7 mouse cellular contexts compared by ENCODE assay signal in genomic region chr9:106891829-106892551, GRCm38 (mm10). TPM values are rescaled to one million over a fixed set of nuclear protein-coding genes. Genes with fewer than 3 reads are reported as not detected.
A peak's percentile ranks its signal among the peaks of the same experiment; 100 is the strongest.
DNase-seq lines count a peak whose midpoint lies in the region; ATAC-seq lines count a peak whose summit lies in the region.

TSS of gene Manf (minus strand) at chr9:106891979.

- peak within 1 kb of the TSS; percentile 87 for H3K9ac ChIP-seq in embryonic facial prominence, embryonic 11.5 days (replicated peaks; ENCODE audit: low read length)
- H3K9ac ChIP-seq in midbrain, embryonic 13.5 days (replicated peaks): peak within 1 kb of the TSS; percentile 98

- ATAC-seq in embryonic facial prominence, embryonic 11.5 days (replicated peaks; ENCODE audit: insufficient number of reproducible peaks, low FRiP score, low TSS enrichment, low read depth): peak; percentile 99
- ATAC-seq in granulocyte monocyte progenitor cell, adult 5-6 weeks (replicated peaks; ENCODE audit: poor library complexity, severe bottlenecking): peak; percentile 80
- peak; percentile 99 for ATAC-seq in midbrain, embryonic 13.5 days

- H3K27me3 ChIP-seq in embryonic facial prominence, embryonic 11.5 days (ENCODE audit: control insufficient read depth, insufficient read depth, low read length): no peaks in the 10 kb centered on the region
- no peaks in the 10 kb centered on the region for H3K27me3 ChIP-seq in limb, embryonic 10.5 days (ENCODE audit: low read depth, poor library complexity, severe bottlenecking)
- no peaks in the 10 kb centered on the region for H3K27me3 ChIP-seq in midbrain, embryonic 13.5 days

- under 1% methylated on average over 59 of the region's 59 CpGs for WGBS in embryonic facial prominence, embryonic 11.5 days
- under 1% methylated on average over 59 of the region's 59 CpGs for WGBS in limb, embryonic 10.5 days
- WGBS in midbrain, embryonic 13.5 days: under 1% methylated on average over 59 of the region's 59 CpGs

- H3K4me2 ChIP-seq in embryonic facial prominence, embryonic 11.5 days (ENCODE audit: low read depth, low read length): peak within 1 kb of the TSS; percentile 67
- H3K4me2 ChIP-seq in midbrain, embryonic 13.5 days (replicated peaks): peak within 1 kb of the TSS; percentile 87

- peaks cover 4% of the 10 kb centered on the region; the same call in 1 of the 2 replicates for H3K36me3 ChIP-seq in embryonic facial prominence, embryonic 11.5 days (replicated peaks; ENCODE audit: control insufficient read depth, insufficient read depth, low read depth, low read length)
- peaks cover 35% of the 10 kb centered on the region for H3K36me3 ChIP-seq in limb, embryonic 10.5 days
- H3K36me3 ChIP-seq in midbrain, embryonic 13.5 days: peaks cover 49% of the 10 kb centered on the region

- no peaks in the 10 kb centered on the region for H3K9me3 ChIP-seq in embryonic facial prominence, embryonic 11.5 days (replicated peaks; ENCODE audit: control insufficient read depth, low read length)
- no peaks in the 10 kb centered on the region for H3K9me3 ChIP-seq in limb, embryonic 10.5 days (replicated peaks)
- H3K9me3 ChIP-seq in midbrain, embryonic 13.5 days: no peaks in the 10 kb centered on the region

- H3K4me3 ChIP-seq in embryonic facial prominence, embryonic 11.5 days (ENCODE audit: low read depth, low read length): peak within 1 kb of the TSS; percentile 74
- peak within 1 kb of the TSS; percentile 96 for H3K4me3 ChIP-seq in limb, embryonic 10.5 days
- H3K4me3 ChIP-seq in midbrain, embryonic 13.5 days (replicated peaks): peak within 1 kb of the TSS; percentile 95

- no peaks in the 10 kb centered on the region; the same call in 1 of the 2 replicates for H3K4me1 ChIP-seq in embryonic facial prominence, embryonic 11.5 days (ENCODE audit: control insufficient read depth, insufficient read depth, low read length)
- peaks cover 47% of the 10 kb centered on the region for H3K4me1 ChIP-seq in limb, embryonic 10.5 days
- peaks cover 50% of the 10 kb centered on the region for H3K4me1 ChIP-seq in midbrain, embryonic 13.5 days (replicated peaks)

- DNase-seq in adrenal gland, postnatal 14 days: peak; percentile 98
- DNase-seq in embryonic facial prominence, embryonic 11.5 days (ENCODE audit: low spot score): peak; percentile 98
- DNase-seq in kidney, adult 11 months: peak; percentile 99
- peak; percentile 94 for DNase-seq in limb, embryonic 10.5 days (ENCODE audit: low spot score)
- peak; percentile 96 for DNase-seq in spleen, adult 12 weeks (ENCODE audit: low spot score)

- H3K27ac ChIP-seq in embryonic facial prominence, embryonic 11.5 days (replicated peaks; ENCODE audit: low read depth, low read length): peak within 1 kb of the TSS; percentile 82
- peak within 1 kb of the TSS; percentile 96 for H3K27ac ChIP-seq in limb, embryonic 10.5 days
- peak within 1 kb of the TSS; percentile 94 for H3K27ac ChIP-seq in midbrain, embryonic 13.5 days

RNA-seq across cellular contexts. Expression of gene Manf, which starts in this region (rescaled TPM):
- 207 and 234 TPM in 2 replicates for total RNA-seq in adrenal gland, postnatal 14 days (2021)
- polyA plus RNA-seq in embryonic facial prominence, embryonic 11.5 days (2014; fragmentation: Nextera tagmentation; extraction: Ambion mirVana): 304 and 321 TPM in 2 replicates
- total RNA-seq in granulocyte monocyte progenitor cell, adult 5-6 weeks (2014; fragmentation: Nextera tagmentation): 393 and 480 TPM in 2 replicates
- total RNA-seq in granulocyte monocyte progenitor cell, adult 5-6 weeks (2017): 457 and 526 TPM in 2 replicates
- polyA plus RNA-seq in limb, embryonic 10.5 days (2016; fragmentation: Nextera tagmentation; extraction: Ambion mirVana): 290 and 342 TPM in 2 replicates
- polyA plus RNA-seq in midbrain, embryonic 13.5 days (2015; fragmentation: Nextera tagmentation; extraction: Ambion mirVana): 179 and 192 TPM in 2 replicates

Comparison
In these comparisons a context has a peak if more than half of its experiments do, and no peak if none do; other contexts are left out.
1. Peak in every context shown above with its lines: DNase-seq, ATAC-seq, H3K4me3 ChIP-seq and H3K27ac ChIP-seq.